Comparison of ENCODE assay signal across 1 mouse cellular context in genomic region chr11:94644461-94645219, GRCm38 (mm10).
TF ChIP-seq lines count a peak whose summit lies in the region.

No protein-coding gene starts in this region.

TF ChIP-seq in MEL, 35 proteins besides CTCF, POLR2A, EP300 and RAD21 (continued from another document):
- TF ChIP-seq ZMIZ1 (IDR thresholded peaks at IDR 0.05; ENCODE audit: low read depth, low read length) (peak; percentile 80), POLR2AphosphoS2 (IDR thresholded peaks at IDR 0.05; ENCODE audit: low read length) (peak; percentile 82)
